Mouse (Mus musculus) MEL (cell line): Measurements from ENCODE around the gene Hist3h2a.

Experiments used
- EP300 ChIP-seq, 2 experiments: IDR thresholded peaks; 2 replicates each; pipeline ENCODE4 v1.6.1; 2011; ENCODE audit warnings: improper control_type of control experiment in 2 of 2, low read length in 2 of 2, low read depth in 1 of 2, mild to moderate bottlenecking in 1 of 2
- ETS1 ChIP-seq: IDR thresholded peaks from 2 replicates; pipeline ENCODE4 v1.6.1; 2012; ENCODE audit warnings: low read depth, mild to moderate bottlenecking, inconsistent platforms, low read length, improper control_type of control experiment, moderate library complexity
- MAFK ChIP-seq: IDR thresholded peaks from 2 replicates; pipeline ENCODE4 v1.6.1; 2011; ENCODE audit warnings: low read depth, mild to moderate bottlenecking, low read length, improper control_type of control experiment, borderline replicate concordance
- MYC ChIP-seq: IDR thresholded peaks from 2 replicates; pipeline ENCODE4 v1.6.1; 2011; ENCODE audit warnings: low read depth, mild to moderate bottlenecking, low read length, improper control_type of control experiment, moderate library complexity
- NRF1 ChIP-seq: IDR thresholded peaks from 2 replicates; pipeline ENCODE4 v1.6.1; 2014; ENCODE audit warnings: low read depth, mild to moderate bottlenecking, inconsistent platforms, low read length, improper control_type of control experiment, moderate library complexity; ENCODE audit not compliant: poor library complexity, insufficient read depth, severe bottlenecking
- POLR2A ChIP-seq, 2 experiments: IDR thresholded peaks; 2 replicates each; pipeline ENCODE4 v1.6.1; 2011 to 2012; ENCODE audit warnings: low read length in 2 of 2, mild to moderate bottlenecking in 2 of 2, control low read depth in 1 of 2, improper control_type of control experiment in 1 of 2, low read depth in 1 of 2, moderate library complexity in 1 of 2; ENCODE audit not compliant: control insufficient read depth in 1 of 2, insufficient read depth in 1 of 2, poor library complexity in 1 of 2
- RAD21 ChIP-seq: IDR thresholded peaks from 2 replicates; pipeline ENCODE4 v1.6.1; 2011; ENCODE audit warnings: mild to moderate bottlenecking, low read depth, low read length, improper control_type of control experiment
- ZC3H11A ChIP-seq: IDR thresholded peaks from 2 replicates; pipeline ENCODE4 v1.6.1; 2012; ENCODE audit warnings: low read depth, mild to moderate bottlenecking, inconsistent platforms, low read length, improper control_type of control experiment
- ZKSCAN1 ChIP-seq: IDR thresholded peaks from 2 replicates; pipeline ENCODE4 v1.6.1; 2012; ENCODE audit warnings: low read depth, mild to moderate bottlenecking, inconsistent platforms, low read length, improper control_type of control experiment, moderate library complexity

GRCm38 (mm10) chr11:58978027-58978705 is 23.7 kb downstream of the Hist3h2a start, which contains the start of gene Trim11:
- TF ChIP-seq ZC3H11A: no peak
- peak; percentile 78 to 96 for TF ChIP-seq POLR2A (IDR thresholded peaks at IDR 0.05; ENCODE audit: control insufficient read depth in 1 of 2, insufficient read depth in 1 of 2, low read depth in 1 of 2, low read length in 2 of 2, poor library complexity in 1 of 2)
- no peak for TF ChIP-seq RAD21
- TF ChIP-seq MYC: 0 out of 2 replicates have a peak, but pooled peaks have one; percentile 20
- no peak for TF ChIP-seq ETS1
- TF ChIP-seq ZKSCAN1: no peak
- TF ChIP-seq EP300 (IDR thresholded peaks at IDR 0.05; ENCODE audit: low read depth in 1 of 2, low read length in 2 of 2): no peak
- TF ChIP-seq MAFK: no peak
- TF ChIP-seq NRF1: 0 out of 2 replicates have a peak, but pooled peaks have one; percentile 5
